Mouse (Mus musculus) left cerebral cortex, postnatal 10 days (tissue): ENCODE data around the gene Gpr84. TPM values are rescaled to one million over a fixed set of nuclear protein-coding genes. Genes with fewer than 3 reads are reported as not detected.
A peak's percentile ranks its signal among the peaks of the same experiment; 100 is the strongest.

Experiments
- DNase-seq, 2 experiments: peaks; one replicate each; pipeline ENCODE4 v3.0.0; 2021 to 2022; ENCODE audit warnings: low spot score in 2 of 2, mixed read lengths in 1 of 2; ENCODE audit errors: extremely low spot score in 1 of 2
- intact Hi-C: fragments of 180-260 bp; cut with DNase I; formaldehyde crosslinking; loops from one replicate; pipeline ENCODE4 v1.15.1; 2025
- total RNA-seq, 2 experiments: library from RNA; stranded (reverse); gene quantifications; 2 replicates each; pipeline ENCODE4 v1.2.3; 2021

The Gpr84 gene
- total RNA-seq, 2 experiments from 2014 or later = 0.67 to 0.97 TPM

DNA sequence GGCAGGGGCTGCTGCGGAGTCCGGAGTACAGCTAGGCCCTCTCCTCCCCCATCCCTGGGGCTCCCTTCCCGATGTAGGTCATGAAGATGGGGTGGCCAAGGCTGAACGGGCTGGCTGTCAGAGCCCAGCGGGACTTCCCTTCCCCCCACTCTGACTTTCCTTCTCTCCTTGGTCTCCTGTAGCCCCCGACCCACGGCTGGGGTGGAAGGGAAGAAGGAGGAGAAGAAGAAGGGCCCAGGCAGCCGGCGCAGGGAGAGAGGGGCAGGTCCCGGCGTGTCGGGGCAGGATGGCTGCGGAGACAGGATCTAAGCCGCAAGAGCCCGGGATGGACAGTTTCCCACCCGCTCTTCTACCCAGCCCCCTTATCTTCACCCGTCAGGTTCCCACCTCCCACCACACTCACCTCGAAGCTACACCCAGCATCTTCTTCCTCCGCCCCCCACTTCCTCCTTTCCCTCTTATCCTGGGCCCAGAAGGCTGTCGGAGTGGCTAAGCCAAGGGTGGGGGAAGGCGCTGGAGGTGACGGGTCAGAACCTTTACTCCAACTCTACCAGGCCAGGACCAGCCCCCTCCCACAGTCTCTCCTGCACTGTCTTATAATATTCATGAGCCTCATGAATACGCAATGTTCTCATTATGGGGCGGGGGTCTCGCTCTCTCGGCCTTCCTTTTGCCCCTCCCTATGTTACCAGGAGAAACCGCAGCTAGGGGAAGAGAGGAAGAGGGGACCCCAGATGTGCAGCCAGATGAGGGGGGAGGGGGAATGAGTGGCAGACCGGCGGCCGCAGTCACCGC, 29.0 kb upstream of the Gpr84 start:
- intact Hi-C loops = no loop called here
- DNase-seq = peak in 1 of 2 experiments; percentile 59

DNA sequence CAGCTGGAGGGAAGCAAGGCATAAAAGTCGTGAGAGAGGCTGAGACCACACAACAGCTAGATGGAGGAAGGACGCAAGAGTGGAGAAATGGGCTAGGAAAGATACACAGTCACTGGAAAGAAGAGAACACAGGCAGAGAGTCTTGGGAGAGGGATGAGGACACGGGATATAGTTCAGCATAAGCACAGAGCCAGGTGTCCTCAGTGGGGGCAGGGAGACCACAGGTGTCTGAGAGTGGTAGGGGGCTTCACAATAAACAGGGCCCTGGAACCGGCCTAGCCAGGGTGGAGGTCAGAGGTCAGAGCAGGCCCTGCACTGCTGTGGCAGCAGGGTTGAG, 28.4 kb upstream of the Gpr84 start:
- intact Hi-C loops = no loop called here
- peak in 1 of 2 experiments; percentile 62 for DNase-seq

DNA sequence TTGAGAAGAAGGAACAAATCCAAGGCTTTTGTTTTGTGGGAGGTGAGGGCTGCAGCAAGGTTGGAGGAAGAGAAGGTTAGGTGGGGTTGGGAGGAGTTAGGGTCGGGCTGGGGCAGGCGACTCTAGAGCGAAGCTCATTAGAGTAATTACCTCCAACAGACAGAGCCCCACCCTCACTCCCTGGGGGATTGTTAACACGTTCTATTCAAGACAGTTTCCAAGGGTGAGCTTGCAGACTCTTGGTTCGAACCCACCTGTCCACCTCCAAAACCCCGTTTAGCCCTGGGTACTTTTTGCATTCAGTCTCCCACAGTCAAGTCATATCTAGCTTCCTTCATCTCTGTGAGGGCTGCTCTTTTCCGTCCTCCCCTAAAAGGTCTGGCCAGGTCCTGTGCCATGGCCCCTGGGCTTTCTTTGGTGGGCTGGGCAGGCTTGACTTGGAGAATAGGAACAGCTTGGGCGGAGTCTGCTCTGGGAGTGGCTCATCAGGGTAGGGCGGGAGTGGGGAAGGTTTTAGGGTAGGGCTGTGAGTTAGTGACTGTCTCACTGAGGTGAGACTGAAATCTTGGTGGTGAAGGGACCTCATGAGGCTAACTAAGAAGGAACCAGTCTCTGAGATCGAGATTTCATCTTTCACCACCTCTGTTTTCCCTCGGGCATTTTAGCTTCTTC, 26.7 kb upstream of the Gpr84 start:
- intact Hi-C loops = no loop called here

DNA sequence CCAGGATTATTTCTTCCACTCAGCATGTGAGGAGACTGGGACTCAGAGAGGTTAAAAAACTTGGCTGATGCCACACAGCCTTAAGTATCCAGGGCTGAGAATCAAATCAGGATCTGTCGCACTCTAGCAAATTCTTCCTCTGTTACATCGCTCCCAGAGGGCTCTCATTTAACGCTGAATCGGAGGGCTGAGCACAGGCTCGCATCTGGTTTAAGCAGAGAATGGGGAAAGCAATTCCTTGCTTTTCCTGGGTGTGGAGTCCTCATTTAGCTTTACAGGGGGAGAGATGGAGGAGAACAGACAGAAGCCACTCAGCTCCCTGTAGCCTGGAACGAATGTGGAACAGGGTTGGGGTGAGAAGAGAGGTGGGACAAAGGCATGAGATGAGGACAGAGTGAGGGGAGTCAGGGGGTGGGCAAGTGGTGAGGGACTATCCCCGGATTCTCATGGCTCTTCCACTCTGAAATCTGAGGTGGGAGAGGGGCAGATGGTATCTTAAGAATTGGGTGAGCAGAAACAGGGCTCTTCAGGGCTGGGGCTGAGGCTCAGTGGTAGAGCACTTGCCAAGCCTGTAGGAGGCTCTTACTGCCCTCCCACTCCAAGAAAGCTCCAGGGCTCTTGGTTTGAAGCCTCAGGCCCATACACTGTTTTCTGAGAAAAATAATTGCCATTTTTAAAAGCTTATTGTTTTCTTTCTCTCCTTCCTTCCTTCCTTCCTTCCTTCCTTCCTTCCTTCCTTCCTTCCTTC, 25.2 kb upstream of the Gpr84 start:
- DNase-seq = no peak
- intact Hi-C loops = no loop called here

More for the DNA sequence above, 26.7 kb upstream of the Gpr84 start:
- no peak for DNase-seq

DNA sequence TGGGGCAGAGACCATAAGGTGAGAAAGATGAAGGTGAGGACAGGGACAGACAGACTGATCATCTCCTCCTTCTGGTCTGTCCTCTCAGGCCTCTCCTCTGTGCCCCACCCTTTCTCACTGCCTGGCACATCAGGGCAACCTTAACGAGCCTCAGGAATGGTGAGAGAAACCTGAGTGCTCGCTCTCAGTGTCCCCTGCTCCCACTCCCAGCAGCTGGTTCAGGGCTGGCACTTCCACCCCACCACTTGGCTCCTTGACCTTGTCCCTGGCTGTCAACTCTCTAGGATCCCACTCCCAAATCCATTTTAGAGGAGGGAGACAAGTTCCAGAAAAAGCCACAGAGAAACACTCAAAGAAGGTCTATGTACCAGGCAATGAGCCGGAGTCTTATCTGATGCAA, 24.6 kb upstream of the Gpr84 start:
- intact Hi-C loops = no loop called here
- no peak for DNase-seq

DNA sequence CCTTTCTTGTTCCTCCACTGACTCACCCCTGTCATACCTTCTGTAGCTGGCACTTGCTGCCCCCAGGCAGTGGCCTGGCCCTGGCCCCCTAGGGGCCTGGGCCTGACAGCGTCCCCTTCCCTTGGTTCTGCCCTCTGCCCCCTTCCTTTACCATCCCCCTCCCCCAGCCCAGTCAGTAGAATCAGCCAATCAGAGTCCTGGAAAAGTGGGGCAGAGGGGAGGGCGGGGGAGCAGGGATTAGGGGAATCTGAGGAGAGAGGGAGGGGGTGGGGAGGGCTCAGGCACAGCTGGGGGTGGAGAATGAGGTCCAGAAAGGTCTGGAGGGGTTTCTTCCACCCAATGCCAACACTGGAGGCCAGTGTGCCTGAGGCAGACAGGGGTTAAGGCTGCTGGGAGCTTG, 23.8 kb upstream of the Gpr84 start:
- no peak for DNase-seq
- intact Hi-C loops = no loop called here

DNA sequence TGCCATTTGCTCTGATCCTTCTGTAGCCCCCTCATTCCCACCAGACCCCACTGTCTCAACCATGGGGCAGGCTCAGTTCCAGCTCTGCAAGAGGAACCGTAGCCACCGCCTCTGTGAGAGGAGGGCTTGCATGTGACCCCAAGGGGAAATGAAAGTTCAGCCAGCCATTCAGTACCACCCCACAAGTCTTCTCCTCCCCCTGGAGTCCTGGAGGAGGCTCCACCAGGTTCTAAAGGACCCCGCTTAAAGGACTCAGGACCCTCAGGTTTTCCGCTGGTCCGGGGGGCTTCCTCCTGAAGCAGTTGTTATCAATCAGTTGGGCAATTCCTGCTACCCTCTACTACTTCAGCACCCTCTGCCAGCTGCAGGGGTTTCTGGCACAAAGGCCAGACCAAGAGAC, 23.3 kb upstream of the Gpr84 start:
- intact Hi-C loops = no loop called here
- DNase-seq = no peak

DNA sequence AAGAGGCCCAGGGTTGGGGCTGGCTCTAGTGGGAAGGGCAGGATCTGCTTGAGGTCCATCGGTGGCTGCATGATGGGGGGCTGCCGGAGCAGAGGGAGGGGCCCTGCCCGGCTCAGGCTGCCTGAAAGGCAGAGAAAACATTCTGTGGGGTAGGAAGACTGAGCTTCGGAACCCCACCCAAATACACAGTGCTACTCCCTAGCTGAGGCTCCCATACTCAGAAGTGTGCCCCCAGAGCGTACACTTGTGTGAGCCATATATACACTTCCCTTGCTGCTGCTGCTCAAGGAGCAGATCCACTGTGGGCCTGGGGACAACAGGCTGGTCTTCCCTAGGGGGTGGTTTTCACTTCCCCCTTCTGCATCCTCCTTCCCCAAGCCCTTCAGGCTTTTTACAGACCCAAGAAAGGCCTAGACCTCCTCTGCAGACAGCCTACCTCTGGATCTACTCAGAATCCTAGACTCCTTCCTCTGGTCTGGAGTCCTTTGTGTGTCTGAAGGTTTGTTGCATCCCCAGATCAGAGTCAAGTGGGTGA, 22.7 kb upstream of the Gpr84 start:
- no peak for DNase-seq
- intact Hi-C loops = no loop called here

DNA sequence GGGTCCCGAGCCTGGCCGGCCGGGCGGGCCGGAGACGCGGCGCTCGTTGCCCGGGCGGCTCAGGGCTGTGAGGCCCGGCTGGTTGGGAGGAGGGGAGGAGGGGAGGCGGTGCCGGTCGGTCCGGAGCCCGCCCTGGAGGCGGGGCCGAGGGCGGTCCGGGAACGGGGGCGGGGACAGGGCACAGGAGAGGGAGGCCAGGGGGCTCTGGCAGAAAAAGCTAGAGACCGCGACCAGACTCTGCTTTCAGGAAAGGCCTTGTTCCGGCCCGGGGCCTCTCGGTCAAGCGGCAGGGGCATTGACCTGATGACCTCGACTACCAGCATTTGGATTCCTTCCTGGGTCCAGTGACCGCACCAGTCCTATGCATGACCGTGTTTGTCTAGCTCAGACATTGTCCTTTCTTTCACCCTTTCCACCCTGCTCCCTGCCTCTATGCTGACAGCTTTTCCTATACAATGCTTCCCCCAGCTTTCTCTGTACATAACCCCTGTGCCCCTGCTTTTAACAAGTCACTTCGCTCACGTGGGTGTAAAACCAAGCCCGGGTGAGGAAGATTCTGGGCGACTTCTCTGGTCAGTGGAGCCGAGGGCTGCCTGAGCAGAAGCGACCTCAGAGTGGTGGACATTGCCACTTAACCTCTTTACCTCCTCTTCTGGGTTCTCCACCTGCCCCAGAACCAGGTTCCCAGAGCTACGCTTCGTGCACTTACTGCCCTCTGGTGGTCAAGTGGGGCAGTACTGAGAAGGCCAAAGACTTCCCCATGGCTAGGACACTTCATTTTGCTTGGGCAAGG, 13.2 kb upstream of the Gpr84 start:
- DNase-seq = peak; percentile 76 to 94
- intact Hi-C loops = no loop called here

DNA sequence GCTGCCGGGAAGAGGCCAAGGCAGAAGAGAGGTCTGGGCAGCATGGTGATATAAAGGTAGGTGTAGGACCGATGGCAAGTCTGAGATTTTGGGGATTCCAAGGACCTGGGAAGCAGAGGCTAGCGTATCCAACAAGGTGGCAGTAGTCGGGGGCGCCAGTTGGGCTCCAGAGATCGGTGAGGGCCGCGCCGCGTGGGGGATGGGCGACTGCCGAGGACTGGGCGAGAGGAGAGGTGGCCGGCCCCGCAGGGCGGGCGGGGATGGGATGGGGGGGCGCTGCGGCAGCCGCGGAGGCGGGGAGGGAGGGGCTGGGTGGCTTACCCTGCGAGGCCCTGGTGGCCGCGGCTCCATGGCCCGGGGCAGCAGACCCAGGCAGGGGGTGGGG, 12.7 kb upstream of the Gpr84 start:
- peak in 1 of 2 experiments; percentile 82 for DNase-seq
- intact Hi-C loops = no loop called here

DNA sequence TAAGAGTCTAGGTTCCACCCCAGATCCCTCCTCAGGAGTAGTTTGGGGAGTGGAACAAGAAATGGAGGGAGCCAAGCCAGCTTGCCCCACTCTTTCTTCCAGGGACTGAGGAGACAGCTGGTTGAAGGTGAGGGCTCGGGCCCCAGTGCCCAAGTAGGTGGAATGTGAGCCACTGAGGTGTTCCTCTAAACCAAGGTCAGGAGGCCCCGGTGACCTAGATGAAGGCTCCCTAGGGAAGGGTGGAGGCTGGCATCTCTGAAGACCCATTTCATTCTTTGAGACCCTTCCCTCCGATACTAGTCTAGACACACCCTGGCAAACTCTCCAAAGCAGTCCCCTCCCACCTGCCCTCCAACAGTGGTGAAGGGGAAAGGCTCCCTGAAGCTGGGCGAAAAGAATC, 12.0 kb upstream of the Gpr84 start:
- DNase-seq = no peak
- intact Hi-C loops = no loop called here

DNA sequence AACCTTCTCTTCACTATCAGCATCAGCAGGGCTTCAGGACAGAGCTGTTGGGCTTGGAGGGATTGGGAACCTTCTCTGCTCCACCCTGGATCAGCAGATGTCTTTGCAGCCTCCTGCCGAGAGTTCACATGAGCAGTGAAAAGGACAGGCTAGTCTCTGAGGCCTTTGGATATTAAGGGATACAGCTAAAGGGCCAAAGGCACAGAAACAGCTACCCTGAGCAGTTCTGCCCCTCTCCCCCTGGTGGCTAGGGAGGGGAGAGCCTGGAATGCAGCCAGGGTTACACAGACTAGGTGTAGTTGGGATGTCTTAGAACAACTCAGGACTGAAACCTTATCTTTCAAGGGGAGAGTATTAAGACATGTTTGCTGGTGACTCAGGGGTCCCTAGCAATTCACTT, 10.7 kb upstream of the Gpr84 start:
- intact Hi-C loops = no loop called here
- peak in 1 of 2 experiments; percentile 66 for DNase-seq

DNA sequence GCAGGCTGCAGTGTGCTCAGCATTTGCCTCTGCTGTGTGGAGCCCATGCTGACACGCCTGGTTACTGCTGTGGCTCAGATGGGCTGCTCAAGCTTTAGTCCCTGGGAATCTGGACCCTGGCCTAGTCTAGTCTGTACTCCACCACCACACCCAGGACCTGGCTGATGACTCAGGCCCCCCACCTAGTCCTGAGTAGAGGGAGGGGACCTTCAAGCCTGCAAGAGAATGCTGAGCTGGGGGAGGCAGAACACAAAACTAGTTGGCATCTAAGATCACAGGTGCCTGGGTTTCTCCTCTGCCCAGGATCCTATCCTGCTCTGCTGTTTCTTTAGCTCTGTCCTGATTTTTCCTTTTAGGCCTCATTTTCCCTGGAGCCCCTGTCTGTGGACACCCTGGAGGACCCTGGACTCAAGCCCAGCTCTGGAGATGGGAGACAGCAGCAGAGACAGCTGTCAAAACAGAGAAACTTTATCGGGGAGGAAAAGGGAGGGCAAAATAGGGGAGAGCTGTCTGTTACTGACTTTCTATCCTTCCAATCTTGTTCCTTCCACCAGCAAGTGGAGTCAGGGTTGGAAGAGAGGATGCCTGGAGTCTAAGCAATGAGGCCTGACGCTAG, 7.9 kb upstream of the Gpr84 start:
- intact Hi-C loops = loop anchor here (10.0 kb wide), 1 partner anchor 334 kb away; no protein-coding TSS in a partner anchor

DNA sequence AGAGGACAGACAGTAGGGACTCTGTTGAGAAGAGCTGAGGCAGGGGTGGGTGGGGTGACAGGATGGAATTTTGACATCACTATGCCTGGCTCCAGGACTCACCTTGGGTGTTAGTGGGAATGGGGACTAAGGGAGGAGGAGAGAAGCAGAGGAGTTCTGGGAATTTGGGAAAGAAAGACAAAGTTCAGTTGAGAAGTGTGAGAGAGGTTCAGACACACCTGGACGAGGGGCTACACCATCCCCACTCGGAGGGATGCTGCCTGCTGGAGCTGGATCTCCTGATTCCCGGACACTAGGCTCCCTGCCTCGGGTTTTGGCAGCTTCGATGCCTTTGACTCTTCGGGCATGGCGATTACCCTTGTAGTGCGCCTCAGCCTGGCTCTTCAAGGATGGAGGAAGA, 7.3 kb upstream of the Gpr84 start:
- no peak for DNase-seq
- intact Hi-C loops = loop anchor here (10.0 kb wide), 1 partner anchor 333 kb away; no protein-coding TSS in a partner anchor

More for the DNA sequence above, 7.9 kb upstream of the Gpr84 start:
- peak in 1 of 2 experiments; percentile 82 for DNase-seq

DNA sequence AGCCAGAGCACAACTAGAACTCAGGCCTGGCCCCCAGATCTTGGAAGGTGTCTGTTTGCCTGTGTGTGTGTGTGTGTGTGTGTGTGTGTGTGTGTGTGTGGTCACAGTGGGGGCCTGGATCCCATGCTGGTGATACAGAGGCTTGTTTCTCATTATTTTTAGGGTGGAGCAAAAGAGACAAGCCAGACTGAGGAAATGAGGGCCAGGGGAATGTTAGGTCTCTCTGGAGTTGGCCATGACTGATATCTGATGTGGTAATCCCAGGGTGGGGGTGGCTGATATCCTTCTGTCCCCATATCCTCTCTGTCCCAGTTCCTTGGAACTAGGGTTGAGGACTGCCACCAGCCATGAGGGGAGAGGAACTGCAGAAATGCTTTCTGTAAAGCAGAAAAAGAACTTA, 6.7 kb upstream of the Gpr84 start:
- intact Hi-C loops = loop anchor here (10.0 kb wide), 1 partner anchor 332 kb away; no protein-coding TSS in a partner anchor

DNA sequence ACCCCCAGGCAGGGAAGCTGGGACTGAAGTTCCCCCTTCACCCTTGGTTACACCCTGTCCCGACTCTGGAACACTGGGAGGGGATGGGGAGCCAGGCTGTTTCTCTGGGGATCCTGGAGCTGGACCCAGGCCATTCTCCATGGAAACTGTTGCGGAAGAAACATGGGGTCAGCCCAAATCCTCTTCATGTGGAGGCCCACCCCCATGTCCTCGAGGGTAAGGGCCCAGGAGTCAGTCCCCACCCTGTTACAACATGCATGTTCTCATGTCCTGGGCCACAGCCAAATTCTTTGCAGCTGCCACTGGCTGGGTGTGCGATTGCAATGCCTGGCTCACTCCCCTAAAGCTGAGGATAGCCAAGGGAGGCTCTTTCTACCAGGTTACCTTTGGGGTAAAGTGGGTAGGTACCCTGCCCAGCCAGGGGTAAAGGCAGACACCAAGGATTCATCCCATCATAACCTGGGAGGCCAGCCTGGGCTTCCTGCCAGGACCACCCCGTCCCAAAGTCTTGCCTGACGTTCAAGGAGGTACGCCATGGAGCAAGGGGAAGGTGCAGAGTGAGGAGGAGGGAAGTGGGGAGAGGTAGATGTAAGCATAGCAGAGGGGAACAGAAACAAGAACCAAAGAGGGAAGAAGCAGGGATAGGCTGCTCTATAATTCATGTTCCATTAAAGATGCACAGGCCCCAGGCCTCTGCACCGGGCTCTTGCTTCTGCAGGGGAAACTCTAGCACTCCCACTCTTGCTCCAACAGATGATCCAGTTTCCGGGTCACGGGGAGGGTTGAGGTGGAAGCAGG, 5.8 kb upstream of the Gpr84 start:
- DNase-seq = no peak
- intact Hi-C loops = loop anchor here (10.0 kb wide), 1 partner anchor 331 kb away; no protein-coding TSS in a partner anchor

More for the DNA sequence above, 6.7 kb upstream of the Gpr84 start:
- DNase-seq = no peak

DNA sequence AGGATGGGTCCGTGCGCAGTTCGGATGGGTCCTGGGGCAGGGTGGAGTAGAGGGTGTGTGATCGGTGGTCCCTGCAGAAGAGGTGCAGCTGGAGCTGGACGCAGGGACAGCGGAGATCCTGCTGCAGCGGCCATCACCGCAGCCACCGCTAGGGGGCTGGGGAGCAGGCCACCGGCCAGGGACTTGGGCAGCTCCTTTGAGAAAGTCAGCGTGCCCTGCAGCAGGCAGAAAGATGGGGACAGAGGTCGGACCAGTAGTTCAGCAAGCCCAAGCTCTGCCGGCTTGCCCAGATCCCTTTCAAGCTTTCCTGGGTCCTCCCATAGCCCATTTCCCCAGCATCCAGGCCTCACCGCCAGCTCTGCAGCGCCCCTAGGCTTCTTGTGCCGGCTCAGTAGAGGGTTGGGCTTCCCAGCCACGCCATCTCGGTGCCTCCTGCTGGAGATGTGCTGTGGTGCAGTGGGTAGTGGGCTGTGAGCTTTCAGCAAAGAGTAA, 4.6 kb upstream of the Gpr84 start:
- DNase-seq = peak in 1 of 2 experiments; percentile 87
- intact Hi-C loops = loop anchor here (10.0 kb wide), 1 partner anchor 330 kb away; no protein-coding TSS in a partner anchor
